ENCODE assay signal across 24 mouse cellular contexts in genomic region chr3:109578983-109579382, GRCm38 (mm10).
DNase-seq lines count a peak whose midpoint lies in the region; ATAC-seq and TF ChIP-seq lines count a peak whose summit lies in the region.
"Had no signal": no experiment of that assay in that cellular context is flagged by ENCODE, and none has a peak within 500 bp of the region (broad histone marks: within the 10 kb centered on the region; RNA-seq: fewer than 3 reads in every experiment).

No protein-coding gene starts in this region.

- H3K4me3 ChIP-seq in kidney, adult 2 months (ENCODE audit: insufficient read depth, low read depth, low read length): no peak overlapping the region
- H3K4me3 ChIP-seq in intestine, postnatal 0 days (ENCODE audit: low read depth, low read length): no peak overlapping the region
- H3K4me3 ChIP-seq in hindbrain, embryonic 13.5 days: no peak overlapping the region
- H3K4me3 ChIP-seq: heart, embryonic 10.5 days; heart, embryonic 15.5 days; lung, embryonic 15.5 days had no signal

- TF ChIP-seq CTCF in kidney, adult 2 months (conservative IDR thresholded peaks at IDR 0.05; ENCODE audit: insufficient read depth, insufficient read length, low read depth, low read length): no peak
- no peak for TF ChIP-seq CTCF in intestine, postnatal 0 days (IDR thresholded peaks at IDR 0.05; ENCODE audit: low read depth)

- H3K9me3 ChIP-seq in intestine, postnatal 0 days (ENCODE audit: control insufficient read depth): no peaks in the 10 kb centered on the region
- H3K9me3 ChIP-seq in hindbrain, embryonic 13.5 days: no peaks in the 10 kb centered on the region
- H3K9me3 ChIP-seq: heart, embryonic 10.5 days; heart, embryonic 15.5 days; lung, embryonic 15.5 days had no signal

- no peak for TF ChIP-seq POLR2A in kidney, adult 2 months (IDR thresholded peaks at IDR 0.05; ENCODE audit: low read depth, low read length)

- peak overlapping the region; percentile 94 for H3K27ac ChIP-seq in kidney, adult 2 months (ENCODE audit: insufficient read depth, low read depth, low read length)
- H3K27ac ChIP-seq in intestine, postnatal 0 days (ENCODE audit: low read depth, low read length): peak overlapping the region; percentile 63
- no peak overlapping the region for H3K27ac ChIP-seq in hindbrain, embryonic 13.5 days
- H3K27ac ChIP-seq: heart, embryonic 10.5 days; heart, embryonic 15.5 days; hindbrain, postnatal 0 days; lung, embryonic 15.5 days had no signal

- 27% methylated on average over 7 of the region's 7 CpGs for WGBS in kidney, adult 2 months
- WGBS in intestine, postnatal 0 days: 15% methylated on average over 7 of the region's 7 CpGs
- 78% methylated on average over 7 of the region's 7 CpGs for WGBS in hindbrain, embryonic 13.5 days

- DNase-seq in kidney, adult 2 months: no peak
- no peak for DNase-seq in kidney, postnatal 4 days
- DNase-seq in urinary bladder, adult 18-20 months (ENCODE audit: low spot score in 2 of 2): peak; percentile 23 to 56
- no peak for DNase-seq in urinary bladder, postnatal 4 days (ENCODE audit: low spot score in 2 of 2)
- DNase-seq in ovary, postnatal 10 days (ENCODE audit: low spot score): no peak
- DNase-seq: adrenal gland, adult 8-10 months; cerebellum, adult 2 months; cerebellum, postnatal 14 days; gastrocnemius, postnatal 14 days; layer of hippocampus, postnatal 36 days; left cerebral cortex, postnatal 4 days; lung, postnatal 36 days; right cerebral cortex, adult 18-20 months; right cerebral cortex, postnatal 4 days had no signal

- no peak overlapping the region for H3K9ac ChIP-seq in intestine, postnatal 0 days (ENCODE audit: low read depth, low read length)
- H3K9ac ChIP-seq in hindbrain, embryonic 13.5 days: no peak overlapping the region
- H3K9ac ChIP-seq: heart, embryonic 15.5 days; lung, embryonic 15.5 days had no signal

- H3K4me1 ChIP-seq in kidney, adult 2 months (ENCODE audit: control insufficient read depth, insufficient read depth, low read length): peaks cover 17% of the 10 kb centered on the region
- H3K4me1 ChIP-seq in intestine, postnatal 0 days (replicated peaks; ENCODE audit: control insufficient read depth, insufficient read depth, low read length): no peaks in the 10 kb centered on the region
- H3K4me1 ChIP-seq in hindbrain, embryonic 13.5 days (replicated peaks): no peaks in the 10 kb centered on the region
- H3K4me1 ChIP-seq: heart, embryonic 10.5 days; heart, embryonic 15.5 days; lung, embryonic 15.5 days had no signal

- peak; percentile 28; the same call in 1 of the 2 replicates for ATAC-seq in intestine, postnatal 0 days
- ATAC-seq in hindbrain, embryonic 13.5 days (ENCODE audit: low FRiP score): no peak
- ATAC-seq: forebrain, embryonic 14.5 days; hindbrain, postnatal 0 days; midbrain, embryonic 16.5 days had no signal

- H3K4me2 ChIP-seq in intestine, postnatal 0 days (replicated peaks; ENCODE audit: low read depth): 0 out of 2 replicates have a peak overlapping the region, but pooled peaks have one; percentile 18
- no peak overlapping the region for H3K4me2 ChIP-seq in hindbrain, embryonic 13.5 days
- H3K4me2 ChIP-seq: heart, embryonic 15.5 days; lung, embryonic 15.5 days; midbrain, embryonic 11.5 days had no signal

- H3K27me3 ChIP-seq in kidney, adult 2 months (replicated peaks; ENCODE audit: control insufficient read depth, insufficient read depth, low read length): no peaks in the 10 kb centered on the region
- H3K27me3 ChIP-seq in intestine, postnatal 0 days (replicated peaks; ENCODE audit: control insufficient read depth, insufficient read depth, low read length): no peaks in the 10 kb centered on the region
- no peaks in the 10 kb centered on the region for H3K27me3 ChIP-seq in hindbrain, embryonic 13.5 days
- H3K27me3 ChIP-seq: heart, embryonic 15.5 days; lung, embryonic 15.5 days had no signal

- no peaks in the 10 kb centered on the region for H3K36me3 ChIP-seq in kidney, adult 2 months (ENCODE audit: control insufficient read depth, insufficient read depth, low read length)
- H3K36me3 ChIP-seq in intestine, postnatal 0 days (ENCODE audit: control insufficient read depth, insufficient read depth): no peaks in the 10 kb centered on the region
- H3K36me3 ChIP-seq in hindbrain, embryonic 13.5 days: no peaks in the 10 kb centered on the region; the same call in 1 of the 2 replicates
- H3K36me3 ChIP-seq: G1E; heart, embryonic 10.5 days; heart, embryonic 15.5 days; lung, embryonic 15.5 days had no signal

Comparison
In these comparisons a context has a peak if more than half of its experiments do, and no peak if none do; other contexts are left out.
1. DNase-seq: peak in urinary bladder, adult 18-20 months (2 of 2); none in kidney, adult 2 months (single experiment), kidney, postnatal 4 days (0 of 2), urinary bladder, postnatal 4 days (0 of 2) and ovary, postnatal 10 days (single experiment).